Mouse (Mus musculus) small intestine, adult 2 months (tissue): ENCODE measurements at regions not wholly inside any gene's neighbourhood (a gene's known extent, or its start where the extent isn't known, plus 50 kb on each side); places are given as distances from the start of the nearest gene placed in this dataset.

Source experiments
- H3K27ac ChIP-seq: fragments of 200-500 bp; 2 replicates; pipeline ENCODE4 v1.5.1; 2012; ENCODE audit warnings: low read depth, low read length, control low read depth, inconsistent platforms; ENCODE audit not compliant: insufficient read depth
- H3K27me3 ChIP-seq: fragments of 200-500 bp; 2 replicates; pipeline ENCODE4 v1.6.1; 2012; ENCODE audit warnings: mild to moderate bottlenecking, moderate library complexity, low read length, inconsistent platforms; ENCODE audit not compliant: control insufficient read depth, insufficient read depth
- H3K36me3 ChIP-seq: fragments of 200-500 bp; 2 replicates; pipeline ENCODE4 v1.6.1; 2012; ENCODE audit warnings: mild to moderate bottlenecking, low read length, control low read depth, inconsistent platforms; ENCODE audit not compliant: control insufficient read depth, insufficient read depth
- H3K4me1 ChIP-seq: fragments of 200-500 bp; 2 replicates; pipeline ENCODE4 v1.6.1; 2012; ENCODE audit warnings: low read length, inconsistent platforms, mixed read lengths; ENCODE audit not compliant: control insufficient read depth, insufficient read depth, insufficient read length
- H3K4me3 ChIP-seq: fragments of 200-500 bp; 2 replicates; pipeline ENCODE4 v1.5.1; 2012; ENCODE audit warnings: low read depth, mild to moderate bottlenecking, control low read depth, inconsistent platforms, low read length, moderate library complexity
- CTCF ChIP-seq: fragments of 200-500 bp; IDR thresholded peaks from 2 replicates; pipeline ENCODE4 v1.5.1; 2012; ENCODE audit warnings: low read depth, mild to moderate bottlenecking, control low read depth, inconsistent platforms, low read length, moderate library complexity, mixed read lengths; ENCODE audit not compliant: insufficient replicate concordance, insufficient read length; ENCODE audit errors: extremely low read depth
- POLR2A ChIP-seq: fragments of 200-500 bp; IDR thresholded peaks from 2 replicates; pipeline ENCODE4 v1.6.1; 2012; ENCODE audit warnings: low read depth, mild to moderate bottlenecking, control low read depth, inconsistent platforms, low read length, moderate library complexity
- WGBS: fragments of 180-500 bp; shearing (Covaris S2); methylation state at CpG from one replicate; pipeline ENCODE4 v1.1.7; 2018; 5-methylcytosine and 5-hydroxymethylcytosine counted together

DNA sequence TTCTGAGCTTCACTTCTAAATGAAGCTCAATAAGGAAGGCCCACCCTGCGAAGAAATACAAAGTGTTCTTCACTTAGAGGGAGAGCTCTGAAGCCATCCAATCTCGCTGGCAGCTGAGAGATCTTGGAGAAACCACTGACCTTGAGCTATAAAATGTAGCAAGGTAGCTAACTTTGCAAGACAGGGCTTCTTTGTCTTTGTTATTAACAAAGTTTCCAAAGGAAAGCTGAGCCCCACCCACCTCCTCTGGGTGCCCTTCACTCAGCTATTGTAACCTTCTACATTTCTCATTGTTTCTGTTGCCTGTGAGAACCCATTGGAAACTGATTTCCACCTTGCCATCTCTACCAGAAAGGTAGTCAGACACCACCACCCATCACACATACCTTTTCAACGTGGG lies 57.2 kb upstream of the Usp9x start:
- Histone ChIP-seq H3K36me3 (no peaks in the 10 kb centered on the region), H3K27me3 (no peaks in the 10 kb centered on the region), H3K27ac (no peak overlapping the region), H3K4me1 (no peaks in the 10 kb centered on the region), H3K4me3 (no peak overlapping the region)
- TF ChIP-seq CTCF (no peak), POLR2A (no peak)
- 72% methylated on average over 3 of the region's 3 CpGs for WGBS

DNA sequence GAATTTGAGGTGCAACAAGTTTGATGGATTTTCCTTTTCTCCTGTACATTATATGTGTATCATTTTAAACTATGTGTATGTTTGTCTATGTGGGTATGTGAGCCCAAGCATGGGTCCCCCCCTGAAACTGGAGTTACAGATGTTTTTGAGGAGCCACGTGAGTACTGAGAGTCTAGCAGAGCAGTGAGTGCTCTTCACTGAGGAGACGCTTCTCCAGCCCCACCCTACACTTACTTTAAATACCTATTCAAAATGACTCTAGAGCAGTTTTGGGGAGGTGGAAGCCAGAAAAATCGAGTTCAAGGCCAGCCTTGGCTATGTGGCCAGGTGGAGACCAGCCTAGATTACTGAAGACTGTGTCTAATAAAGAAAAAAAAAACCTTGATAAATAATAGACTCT lies 58.2 kb upstream of the Usp9x start:
- H3K4me3 ChIP-seq = no peak overlapping the region
- H3K36me3 ChIP-seq = no peaks in the 10 kb centered on the region
- WGBS = 70% methylated on average over 3 of the region's 3 CpGs
- H3K27me3 ChIP-seq = no peaks in the 10 kb centered on the region
- no peaks in the 10 kb centered on the region for H3K4me1 ChIP-seq
- no peak overlapping the region for H3K27ac ChIP-seq
- TF ChIP-seq CTCF (no peak), POLR2A (no peak)

GRCm38 (mm10) chrX:12990777-12991176 lies 80.5 kb upstream of the Usp9x start:
- H3K4me1 ChIP-seq = no peaks in the 10 kb centered on the region
- H3K27me3 ChIP-seq = no peaks in the 10 kb centered on the region
- TF ChIP-seq CTCF (no peak), POLR2A (no peak)
- no peaks in the 10 kb centered on the region for H3K36me3 ChIP-seq
- 35% methylated on average over 7 of the region's 7 CpGs for WGBS
- H3K4me3 ChIP-seq = no peak overlapping the region
- no peak overlapping the region for H3K27ac ChIP-seq

DNA sequence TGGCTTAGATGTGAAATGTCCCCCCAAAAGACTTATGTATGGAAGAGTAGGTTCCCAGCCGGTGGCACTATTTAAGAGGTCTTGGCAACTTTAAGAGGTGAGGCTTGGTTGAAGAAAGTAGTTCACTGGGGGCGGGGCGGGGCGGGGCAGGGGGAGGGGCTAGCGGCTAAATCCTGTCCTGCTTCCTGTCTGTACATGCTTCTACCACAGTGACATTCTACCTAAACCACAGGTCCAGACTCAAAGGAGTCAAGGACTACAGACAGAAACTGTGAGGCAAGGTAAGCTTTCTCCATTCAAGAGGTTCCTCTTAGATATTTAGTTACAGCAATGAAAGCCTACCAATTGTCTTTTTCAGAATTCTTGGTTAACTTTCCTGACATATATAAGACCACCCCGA lies 93.6 kb upstream of the Usp9x start:
- no peak overlapping the region for H3K27ac ChIP-seq

GRCm38 (mm10) chrX:12968979-12969746 lies 102.1 kb upstream of the Usp9x start:
- TF ChIP-seq CTCF (no peak), POLR2A (no peak)
- Histone ChIP-seq H3K4me3 (no peak overlapping the region), H3K4me1 (no peaks in the 10 kb centered on the region), H3K27ac (no peak overlapping the region), H3K27me3 (no peaks in the 10 kb centered on the region), H3K36me3 (no peaks in the 10 kb centered on the region)
- 79% methylated on average over 7 of the region's 7 CpGs for WGBS

More for the DNA sequence above, 93.6 kb upstream of the Usp9x start:
- Histone ChIP-seq H3K27me3 (no peaks in the 10 kb centered on the region), H3K4me1 (no peaks in the 10 kb centered on the region), H3K4me3 (no peak overlapping the region), H3K36me3 (no peaks in the 10 kb centered on the region)
- whole genome bisulfite sequencing = 58% methylated on average over 6 of the region's 6 CpGs
- no peak for TF ChIP-seq POLR2A
- no peak for TF ChIP-seq CTCF

DNA sequence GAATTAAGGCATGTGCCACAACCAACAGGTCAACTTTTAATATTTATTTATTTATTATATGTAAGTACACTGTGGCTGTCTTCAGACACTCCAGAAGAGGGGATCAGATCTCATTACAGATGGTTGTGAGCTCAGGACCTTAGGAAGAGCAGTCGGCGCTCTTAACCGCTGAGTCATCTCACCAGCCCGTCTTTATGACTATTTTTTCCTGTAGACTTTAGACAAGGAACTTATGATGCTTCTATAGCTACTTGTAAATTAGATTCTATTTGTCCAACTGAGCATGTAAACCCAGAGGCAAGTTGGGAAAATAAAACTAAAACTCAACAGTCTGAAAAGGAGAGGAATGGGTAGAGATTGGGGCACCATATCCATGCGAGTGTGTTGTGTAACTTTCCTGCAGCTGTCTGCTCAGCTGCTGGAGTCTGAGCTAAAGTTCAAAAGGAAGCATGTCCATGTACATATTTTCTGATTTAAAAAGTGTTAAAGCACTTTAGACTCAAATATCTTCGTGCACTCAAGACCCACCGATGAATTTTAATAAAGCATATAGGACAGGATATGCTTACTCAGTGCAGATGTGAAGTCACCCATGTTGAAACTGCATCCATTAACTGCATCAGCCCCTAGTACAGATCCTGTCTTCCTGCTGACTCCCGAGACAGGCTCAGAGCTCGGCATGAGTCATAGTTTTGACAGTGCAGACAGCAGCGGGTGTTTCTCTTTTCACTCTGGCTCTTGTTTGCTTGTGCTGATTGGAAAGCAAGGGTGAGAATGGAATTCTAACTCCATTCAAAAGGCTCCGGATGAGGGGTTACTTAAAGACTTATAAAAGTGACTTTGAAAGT lies 111.6 kb upstream of the Usp9x start:
- H3K27me3 ChIP-seq = no peaks in the 10 kb centered on the region

GRCm38 (mm10) chrX:12958873-12959272 lies 112.4 kb upstream of the Usp9x start:
- Histone ChIP-seq H3K27me3 (no peaks in the 10 kb centered on the region), H3K4me1 (no peaks in the 10 kb centered on the region), H3K27ac (no peak overlapping the region), H3K4me3 (no peak overlapping the region), H3K36me3 (no peaks in the 10 kb centered on the region)
- WGBS = 56% methylated on average over 2 of the region's 2 CpGs
- no peak for TF ChIP-seq POLR2A

More for the DNA sequence above, 111.6 kb upstream of the Usp9x start:
- Histone ChIP-seq H3K4me3 (no peak overlapping the region), H3K27ac (peak overlapping the region; percentile 56), H3K4me1 (no peaks in the 10 kb centered on the region), H3K36me3 (no peaks in the 10 kb centered on the region)
- TF ChIP-seq CTCF = no peak
- no peak for TF ChIP-seq POLR2A
- WGBS = 32% methylated on average over 11 of the region's 11 CpGs
